Mouse (Mus musculus): ENCODE results near the gene Ckap2l. TPM values are rescaled to one million over a fixed set of nuclear protein-coding genes. Genes with fewer than 3 reads are reported as not detected.

Ckap2l gene
- polyA plus RNA-seq, 1 experiment from 2014 or later = 22.5 TPM

GRCm38 (mm10) chr2:129221097-129221632 is 75.8 kb downstream of the Ckap2l start:
- no peaks in the 10 kb centered on the region for H3K36me3 ChIP-seq
- DNase-seq (no peak), ATAC-seq (ENCODE audit: low read depth) (no peak)
- H3K27ac ChIP-seq = peak overlapping the region; percentile 2; the same call in 1 of the 2 replicates
- 70% methylated on average over 9 of the region's 9 CpGs for WGBS (ENCODE audit: insufficient replicate concordance)
- no peaks in the 10 kb centered on the region for H3K9me3 ChIP-seq (replicated peaks)
- H3K9ac ChIP-seq = no peak overlapping the region
- no peaks in the 10 kb centered on the region for H3K27me3 ChIP-seq
- peaks cover 43% of the 10 kb centered on the region for H3K4me1 ChIP-seq (replicated peaks)
- H3K4me2 ChIP-seq = no peak overlapping the region
- H3K4me3 ChIP-seq (replicated peaks) = no peak overlapping the region

DNA sequence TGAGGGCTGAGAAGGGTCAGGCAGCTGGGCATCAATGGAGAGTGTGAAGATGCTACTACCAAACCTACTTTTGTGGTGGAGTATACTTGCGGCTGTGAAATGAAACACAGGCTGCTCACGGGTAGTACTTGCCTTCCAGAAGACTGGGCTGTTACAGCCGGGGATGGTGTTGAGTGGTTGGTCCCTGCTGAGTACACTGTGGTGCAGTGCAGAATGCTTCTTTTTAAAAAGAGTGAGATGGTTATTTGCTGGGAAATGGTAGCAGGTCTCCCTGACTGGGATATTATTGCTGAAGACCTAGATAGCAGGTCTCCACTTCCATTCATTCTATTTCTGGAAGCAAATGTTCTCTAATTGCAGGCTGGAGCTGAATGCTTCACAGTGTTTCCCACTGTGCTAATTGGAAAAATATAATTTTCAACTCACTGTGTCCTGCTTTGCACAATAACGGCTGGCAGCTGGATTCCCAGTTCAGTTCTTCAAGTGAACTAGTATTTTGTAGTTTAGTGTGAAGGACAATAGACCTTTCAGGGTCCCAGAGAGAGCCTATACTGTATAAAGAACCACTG is 78.4 kb downstream of the Ckap2l start:
- H3K4me1 ChIP-seq (replicated peaks) = peaks cover 43% of the 10 kb centered on the region
- 81% methylated on average over 4 of the region's 4 CpGs for WGBS (ENCODE audit: insufficient replicate concordance)

More for the DNA sequence above, 78.4 kb downstream of the Ckap2l start:
- ATAC-seq (ENCODE audit: low read depth) (no peak), DNase-seq (no peak)
- peak overlapping the region; percentile 90 for H3K27ac ChIP-seq
- no peak overlapping the region for H3K4me2 ChIP-seq
- no peaks in the 10 kb centered on the region for H3K27me3 ChIP-seq
- H3K9ac ChIP-seq = no peak overlapping the region
- 0 out of 2 replicates have a peak, but pooled peaks cover 7% of the 10 kb centered on the region for H3K36me3 ChIP-seq
- H3K4me3 ChIP-seq (replicated peaks) = no peak overlapping the region
- no peaks in the 10 kb centered on the region for H3K9me3 ChIP-seq (replicated peaks)

Other genes starting within 250 kb of the Ckap2l start
- not detected in 2 replicates for gene Vinac1, start 249.0 kb downstream of the Ckap2l start, polyA plus RNA-seq (2015; fragmentation: Nextera tagmentation; extraction: Ambion mirVana)
- gene Ttl, start 231.3 kb downstream of the Ckap2l start, polyA plus RNA-seq (2015; fragmentation: Nextera tagmentation; extraction: Ambion mirVana) = 2.1 and 2.2 TPM in 2 replicates
- 21.6 and 24.6 TPM in 2 replicates for gene Polr1b, start 196.2 kb downstream of the Ckap2l start, polyA plus RNA-seq (2015; fragmentation: Nextera tagmentation; extraction: Ambion mirVana)
- 9.6 and 10.9 TPM in 2 replicates for gene Chchd5, start 167.5 kb downstream of the Ckap2l start, polyA plus RNA-seq (2015; fragmentation: Nextera tagmentation; extraction: Ambion mirVana)
- gene Slc20a1, start 98.4 kb downstream of the Ckap2l start, polyA plus RNA-seq (2015; fragmentation: Nextera tagmentation; extraction: Ambion mirVana) = 48.6 and 55.8 TPM in 2 replicates
- gene Il1a, start 12.8 kb upstream of the Ckap2l start, polyA plus RNA-seq (2015; fragmentation: Nextera tagmentation; extraction: Ambion mirVana) = 3.7 and 5.5 TPM in 2 replicates
- gene Il1b, start 73.9 kb upstream of the Ckap2l start, polyA plus RNA-seq (2015; fragmentation: Nextera tagmentation; extraction: Ambion mirVana) = 0.16 and 0.56 TPM in 2 replicates
- gene F830045P16Rik, start 239.4 kb upstream of the Ckap2l start, polyA plus RNA-seq (2015; fragmentation: Nextera tagmentation; extraction: Ambion mirVana) = 0.06 TPM in 1 of 2 replicates, not detected in the other